Mouse (Mus musculus): ENCODE results near the gene Emg1. TPM values are rescaled to one million over a fixed set of nuclear protein-coding genes. Genes with fewer than 3 reads are reported as not detected.

The Emg1 gene
- total RNA-seq, 2 experiments from 2014 or later: 72.5 to 75.1 TPM

- no peak for DNase-seq (ENCODE audit: low spot score)
- intact Hi-C loops (cut with DNase I): loop anchor here (2.0 kb wide), 1 partner anchor 14 kb away; the partner anchor contains the start of genes Atn1 and Gm45234
These were observed 31.0 kb upstream of the Emg1 start for GRCm38 (mm10) chr6:124742839-124743514.

GRCm38 (mm10) chr6:124741842-124742241 is 29.9 kb upstream of the Emg1 start:
- intact Hi-C loops (cut with DNase I): loop anchor here (2.0 kb wide), 2 partner anchors 15 to 79 kb away; partner anchors contain the start of genes Atn1, Gm45234 and Lpcat3
- no peak for DNase-seq (ENCODE audit: low spot score)

- intact Hi-C loops (cut with DNase I): loop anchor here (1.0 to 2.0 kb wide), 2 partner anchors 28 to 78 kb away; partner anchors contain the start of gene Lpcat3
- peak; percentile 83 for DNase-seq (ENCODE audit: low spot score)
These were observed 29.1 kb upstream of the Emg1 start, which contains the start of gene Grcc10 for GRCm38 (mm10) chr6:124740888-124741761. Gene Grcc10 (minus strand): TSS chr6:124741374.

- peak; percentile 41 for DNase-seq (ENCODE audit: low spot score)
- intact Hi-C loops (cut with DNase I): loop anchor here (1.0 to 2.0 kb wide), 2 partner anchors 27 to 78 kb away; partner anchors contain the start of gene Lpcat3
These were observed 28.4 kb upstream of the Emg1 start for GRCm38 (mm10) chr6:124740211-124740887.

GRCm38 (mm10) chr6:124739231-124739796 is 27.3 kb upstream of the Emg1 start:
- intact Hi-C loops (cut with DNase I): loop anchor here (5.0 kb wide), 1 partner anchor 97 kb away; no protein-coding TSS in a partner anchor
- DNase-seq (ENCODE audit: low spot score): no peak

GRCm38 (mm10) chr6:124738511-124739023 is 26.6 kb upstream of the Emg1 start, which contains the start of gene Ptpn6:
Gene Ptpn6 (minus strand): TSS chr6:124738714.
- no peak for DNase-seq (ENCODE audit: low spot score)
- intact Hi-C loops (cut with DNase I): loop anchor here (5.0 kb wide), 1 partner anchor 96 kb away; no protein-coding TSS in a partner anchor

- intact Hi-C loops (cut with DNase I): loop anchor here (5.0 kb wide), 1 partner anchor 95 kb away; no protein-coding TSS in a partner anchor
- DNase-seq (ENCODE audit: low spot score): no peak
These were observed 25.1 kb upstream of the Emg1 start for GRCm38 (mm10) chr6:124737040-124737439.

- no peak for DNase-seq (ENCODE audit: low spot score)
- intact Hi-C loops (cut with DNase I): no loop called here
These were observed 22.4 kb upstream of the Emg1 start for GRCm38 (mm10) chr6:124734417-124734816.

- intact Hi-C loops (cut with DNase I): no loop called here
- no peak for DNase-seq (ENCODE audit: low spot score)
These were observed 20.7 kb upstream of the Emg1 start for GRCm38 (mm10) chr6:124732476-124733370.

- intact Hi-C loops (cut with DNase I): no loop called here
- DNase-seq (ENCODE audit: low spot score): no peak
These were observed 19.1 kb upstream of the Emg1 start for GRCm38 (mm10) chr6:124731038-124731437.

GRCm38 (mm10) chr6:124729850-124730705 is 18.1 kb upstream of the Emg1 start:
- intact Hi-C loops (cut with DNase I): no loop called here
- DNase-seq (ENCODE audit: low spot score): no peak

GRCm38 (mm10) chr6:124728621-124729020 is 16.6 kb upstream of the Emg1 start:
- intact Hi-C loops (cut with DNase I): no loop called here
- no peak for DNase-seq (ENCODE audit: low spot score)

GRCm38 (mm10) chr6:124724472-124724871 is 12.5 kb upstream of the Emg1 start:
- intact Hi-C loops (cut with DNase I): no loop called here
- no peak for DNase-seq (ENCODE audit: low spot score)

GRCm38 (mm10) chr6:124723541-124723940 is 11.6 kb upstream of the Emg1 start:
- no peak for DNase-seq (ENCODE audit: low spot score)
- intact Hi-C loops (cut with DNase I): no loop called here

- intact Hi-C loops (cut with DNase I): no loop called here
- DNase-seq (ENCODE audit: low spot score): no peak
These were observed 11.0 kb upstream of the Emg1 start for GRCm38 (mm10) chr6:124722876-124723473.

GRCm38 (mm10) chr6:124720904-124721303 is 8.9 kb upstream of the Emg1 start:
- intact Hi-C loops (cut with DNase I): no loop called here
- DNase-seq (ENCODE audit: low spot score): no peak
